Mouse (Mus musculus): ENCODE measurements around the gene 3830406C13Rik.

Gene 3830406C13Rik

GRCm38 (mm10) chr14:12342458-12343131, 58.6 kb downstream of the 3830406C13Rik start:
- no peak for DNase-seq (ENCODE audit: low spot score in 2 of 2)

- no peak for DNase-seq (ENCODE audit: low spot score in 2 of 2)
Observed at GRCm38 (mm10) chr14:12343451-12343941, 59.5 kb downstream of the 3830406C13Rik start.

GRCm38 (mm10) chr14:12344061-12344745, 60.2 kb downstream of the 3830406C13Rik start:
- DNase-seq (ENCODE audit: low spot score in 2 of 2): no peak

GRCm38 (mm10) chr14:12344746-12345240, 60.8 kb downstream of the 3830406C13Rik start:
- DNase-seq (ENCODE audit: low spot score in 2 of 2): no peak

GRCm38 (mm10) chr14:12345241-12345921, 61.4 kb downstream of the 3830406C13Rik start:
- no peak for DNase-seq (ENCODE audit: low spot score in 2 of 2)

- no peak for DNase-seq (ENCODE audit: low spot score in 2 of 2)
Observed at GRCm38 (mm10) chr14:12346011-12346864, 62.3 kb downstream of the 3830406C13Rik start.

GRCm38 (mm10) chr14:12346865-12347600, 63.1 kb downstream of the 3830406C13Rik start:
- no peak for DNase-seq (ENCODE audit: low spot score in 2 of 2)

GRCm38 (mm10) chr14:12348089-12348488, 64.1 kb downstream of the 3830406C13Rik start, which contains the start of gene Fezf2:
Gene Fezf2 (minus strand): TSS chr14:12348189.
- DNase-seq (ENCODE audit: low spot score in 2 of 2): no peak

GRCm38 (mm10) chr14:12349334-12350090, 65.5 kb downstream of the 3830406C13Rik start:
- DNase-seq (ENCODE audit: low spot score in 2 of 2): no peak

GRCm38 (mm10) chr14:12350271-12350916, 66.4 kb downstream of the 3830406C13Rik start:
- no peak for DNase-seq (ENCODE audit: low spot score in 2 of 2)

Measured in right cerebral cortex, postnatal 36 days (tissue).